Mouse (Mus musculus): ENCODE results near the gene Mark3. TPM values are rescaled to one million over a fixed set of nuclear protein-coding genes. Genes with fewer than 3 reads are reported as not detected.

The Mark3 gene
- polyA plus RNA-seq, 1 experiment, result 33.7 TPM

- WGBS, result 48% methylated on average over 5 of the region's 5 CpGs
- Histone ChIP-seq H3K27ac (ENCODE audit: insufficient read depth, low read depth, low read length) (peak overlapping the region; percentile 18; the same call in 1 of the 2 replicates), H3K4me1 (ENCODE audit: control insufficient read depth, insufficient read depth, low read length) (peaks cover 12% of the 10 kb centered on the region; the same call in 1 of the 2 replicates), H3K27me3 (replicated peaks; ENCODE audit: control insufficient read depth, insufficient read depth, low read length) (no peaks in the 10 kb centered on the region), H3K4me3 (ENCODE audit: insufficient read depth, low read depth, low read length) (no peak overlapping the region), H3K36me3 (ENCODE audit: control insufficient read depth, insufficient read depth, low read length) (peaks cover 10% of the 10 kb centered on the region)
- DNase-seq, result no peak
- TF ChIP-seq POLR2A (IDR thresholded peaks at IDR 0.05; ENCODE audit: low read depth, low read length) (no peak), CTCF (conservative IDR thresholded peaks at IDR 0.05; ENCODE audit: insufficient read depth, insufficient read length, low read depth, low read length) (no peak)
Measured at GRCm38 (mm10) chr12:111535762-111536161, 38.6 kb upstream of the Mark3 start.

- no peaks in the 10 kb centered on the region for H3K27me3 ChIP-seq (replicated peaks; ENCODE audit: control insufficient read depth, insufficient read depth, low read length)
- H3K36me3 ChIP-seq (ENCODE audit: control insufficient read depth, insufficient read depth, low read length), result peaks cover 11% of the 10 kb centered on the region
- H3K4me1 ChIP-seq (ENCODE audit: control insufficient read depth, insufficient read depth, low read length), result peaks cover 12% of the 10 kb centered on the region; the same call in 1 of the 2 replicates
- no peak for TF ChIP-seq CTCF (conservative IDR thresholded peaks at IDR 0.05; ENCODE audit: insufficient read depth, insufficient read length, low read depth, low read length)
- TF ChIP-seq POLR2A (IDR thresholded peaks at IDR 0.05; ENCODE audit: low read depth, low read length), result no peak
- peak overlapping the region; percentile 98 for H3K27ac ChIP-seq (ENCODE audit: insufficient read depth, low read depth, low read length)
- 14% methylated on average over 4 of the region's 4 CpGs for WGBS
- peak; percentile 50 for DNase-seq
- peak overlapping the region; percentile 97 for H3K4me3 ChIP-seq (ENCODE audit: insufficient read depth, low read depth, low read length)
Measured at GRCm38 (mm10) chr12:111536746-111537145, 37.6 kb upstream of the Mark3 start.

- Histone ChIP-seq H3K27me3 (replicated peaks; ENCODE audit: control insufficient read depth, insufficient read depth, low read length) (no peaks in the 10 kb centered on the region), H3K4me3 (ENCODE audit: insufficient read depth, low read depth, low read length) (peak overlapping the region; percentile 97), H3K4me1 (ENCODE audit: control insufficient read depth, insufficient read depth, low read length) (peaks cover 12% of the 10 kb centered on the region; the same call in 1 of the 2 replicates), H3K27ac (ENCODE audit: insufficient read depth, low read depth, low read length) (peak overlapping the region; percentile 98), H3K36me3 (ENCODE audit: control insufficient read depth, insufficient read depth, low read length) (peaks cover 16% of the 10 kb centered on the region)
- WGBS, result under 1% methylated on average over 22 of the region's 22 CpGs
- no peak for DNase-seq
- TF ChIP-seq POLR2A (IDR thresholded peaks at IDR 0.05; ENCODE audit: low read depth, low read length) (no peak), CTCF (conservative IDR thresholded peaks at IDR 0.05; ENCODE audit: insufficient read depth, insufficient read length, low read depth, low read length) (no peak)
Measured at GRCm38 (mm10) chr12:111537341-111537740, 37.0 kb upstream of the Mark3 start.

GRCm38 (mm10) chr12:111537796-111538291, 36.5 kb upstream of the Mark3 start, which contains the start of gene Eif5:
TSS of gene Eif5 (plus strand) at chr12:111538016.
- peak; percentile 99 for DNase-seq
- peak; percentile 73 for TF ChIP-seq POLR2A (IDR thresholded peaks at IDR 0.05; ENCODE audit: low read depth, low read length)
- no peak for TF ChIP-seq CTCF (conservative IDR thresholded peaks at IDR 0.05; ENCODE audit: insufficient read depth, insufficient read length, low read depth, low read length)
- WGBS, result under 1% methylated on average over 47 of the region's 47 CpGs
- no peaks in the 10 kb centered on the region for H3K27me3 ChIP-seq (replicated peaks; ENCODE audit: control insufficient read depth, insufficient read depth, low read length)
- H3K4me3 ChIP-seq (ENCODE audit: insufficient read depth, low read depth, low read length), result peak within 1 kb of the TSS; percentile 97
- H3K4me1 ChIP-seq (ENCODE audit: control insufficient read depth, insufficient read depth, low read length), result peaks cover 12% of the 10 kb centered on the region; the same call in 1 of the 2 replicates
- H3K36me3 ChIP-seq (ENCODE audit: control insufficient read depth, insufficient read depth, low read length), result peaks cover 18% of the 10 kb centered on the region
- peak within 1 kb of the TSS; percentile 98 for H3K27ac ChIP-seq (ENCODE audit: insufficient read depth, low read depth, low read length)

GRCm38 (mm10) chr12:111538292-111539040, 35.9 kb upstream of the Mark3 start:
- under 1% methylated on average over 109 of the region's 111 CpGs for WGBS
- no peaks in the 10 kb centered on the region for H3K27me3 ChIP-seq (replicated peaks; ENCODE audit: control insufficient read depth, insufficient read depth, low read length)
- H3K27ac ChIP-seq (ENCODE audit: insufficient read depth, low read depth, low read length), result peak overlapping the region; percentile 81
- TF ChIP-seq POLR2A (IDR thresholded peaks at IDR 0.05; ENCODE audit: low read depth, low read length) (no peak), CTCF (conservative IDR thresholded peaks at IDR 0.05; ENCODE audit: insufficient read depth, insufficient read length, low read depth, low read length) (no peak)
- DNase-seq, result peak; percentile 92
- peaks cover 12% of the 10 kb centered on the region; the same call in 1 of the 2 replicates for H3K4me1 ChIP-seq (ENCODE audit: control insufficient read depth, insufficient read depth, low read length)
- H3K36me3 ChIP-seq (ENCODE audit: control insufficient read depth, insufficient read depth, low read length), result peaks cover 21% of the 10 kb centered on the region
- peak overlapping the region; percentile 70 for H3K4me3 ChIP-seq (ENCODE audit: insufficient read depth, low read depth, low read length)

GRCm38 (mm10) chr12:111539041-111539345, 35.3 kb upstream of the Mark3 start:
- H3K4me1 ChIP-seq (ENCODE audit: control insufficient read depth, insufficient read depth, low read length), result peaks cover 12% of the 10 kb centered on the region; the same call in 1 of the 2 replicates
- H3K4me3 ChIP-seq (ENCODE audit: insufficient read depth, low read depth, low read length), result peak overlapping the region; percentile 70
- H3K27ac ChIP-seq (ENCODE audit: insufficient read depth, low read depth, low read length), result peak overlapping the region; percentile 81
- peaks cover 22% of the 10 kb centered on the region for H3K36me3 ChIP-seq (ENCODE audit: control insufficient read depth, insufficient read depth, low read length)
- 2% methylated on average over 18 of the region's 18 CpGs for WGBS
- DNase-seq, result no peak
- no peak for TF ChIP-seq POLR2A (IDR thresholded peaks at IDR 0.05; ENCODE audit: low read depth, low read length)
- TF ChIP-seq CTCF (conservative IDR thresholded peaks at IDR 0.05; ENCODE audit: insufficient read depth, insufficient read length, low read depth, low read length), result no peak
- no peaks in the 10 kb centered on the region for H3K27me3 ChIP-seq (replicated peaks; ENCODE audit: control insufficient read depth, insufficient read depth, low read length)

- peak overlapping the region; percentile 84 for H3K27ac ChIP-seq (ENCODE audit: insufficient read depth, low read depth, low read length)
Measured at GRCm38 (mm10) chr12:111547070-111547469, 27.3 kb upstream of the Mark3 start.

More at GRCm38 (mm10) chr12:111547070-111547469, 27.3 kb upstream of the Mark3 start:
- H3K4me1 ChIP-seq (ENCODE audit: control insufficient read depth, insufficient read depth, low read length), result peaks cover 5% of the 10 kb centered on the region; the same call in 1 of the 2 replicates
- 54% methylated on average over 3 of the region's 3 CpGs for WGBS
- H3K36me3 ChIP-seq (ENCODE audit: control insufficient read depth, insufficient read depth, low read length), result peaks cover 22% of the 10 kb centered on the region
- no peak overlapping the region for H3K4me3 ChIP-seq (ENCODE audit: insufficient read depth, low read depth, low read length)
- H3K27me3 ChIP-seq (replicated peaks; ENCODE audit: control insufficient read depth, insufficient read depth, low read length), result no peaks in the 10 kb centered on the region
- DNase-seq, result peak; percentile 71
- TF ChIP-seq CTCF (conservative IDR thresholded peaks at IDR 0.05; ENCODE audit: insufficient read depth, insufficient read length, low read depth, low read length) (no peak), POLR2A (IDR thresholded peaks at IDR 0.05; ENCODE audit: low read depth, low read length) (no peak)
